Mouse (Mus musculus): ENCODE results near the gene Slc24a3. TPM values are rescaled to one million over a fixed set of nuclear protein-coding genes. Genes with fewer than 3 reads are reported as not detected.

The Slc24a3 gene
- polyA plus RNA-seq, 1 experiment from 2014 or later, result 0.57 TPM

DNA sequence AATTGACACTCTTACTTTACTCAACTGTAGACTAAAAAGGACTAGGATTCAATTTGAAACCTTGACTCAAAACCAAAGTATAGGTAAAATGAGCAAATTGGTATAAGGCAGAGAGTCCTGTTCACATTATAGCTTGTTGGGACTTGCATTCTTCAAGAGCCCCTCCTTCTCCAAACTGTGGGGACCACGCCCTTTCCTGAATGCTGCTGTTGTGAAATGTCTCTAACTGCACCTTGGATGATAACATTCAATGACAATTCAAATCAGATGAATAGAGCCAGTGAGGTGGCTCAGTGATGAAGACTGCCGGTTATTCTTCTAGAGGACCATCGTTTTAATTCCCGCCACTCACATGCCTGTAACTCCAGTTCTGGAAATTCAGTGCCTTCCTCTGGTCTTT is 78.8 kb downstream of the Slc24a3 start:
- ATAC-seq (ENCODE audit: insufficient number of reproducible peaks, low FRiP score, low TSS enrichment, low read depth), result no peak
- Histone ChIP-seq H3K4me3 (ENCODE audit: low read depth, low read length) (no peak overlapping the region), H3K36me3 (ENCODE audit: control insufficient read depth, insufficient read depth, low read length) (no peaks in the 10 kb centered on the region), H3K9ac (ENCODE audit: low read length) (no peak overlapping the region), H3K4me2 (ENCODE audit: low read depth, severe bottlenecking) (no peak overlapping the region), H3K4me1 (ENCODE audit: control insufficient read depth, insufficient read depth, low read length) (no peaks in the 10 kb centered on the region), H3K27me3 (ENCODE audit: control insufficient read depth, insufficient read depth, low read length) (no peaks in the 10 kb centered on the region), H3K9me3 (ENCODE audit: control insufficient read depth, low read length) (no peaks in the 10 kb centered on the region), H3K27ac (replicated peaks; ENCODE audit: low read depth, low read length) (no peak overlapping the region)
- 88% methylated on average over 4 of the region's 4 CpGs for WGBS
- DNase-seq (ENCODE audit: low spot score), result no peak

- Histone ChIP-seq H3K4me2 (ENCODE audit: low read depth, severe bottlenecking) (no peak overlapping the region), H3K9me3 (ENCODE audit: control insufficient read depth, low read length) (no peaks in the 10 kb centered on the region), H3K9ac (ENCODE audit: low read length) (no peak overlapping the region), H3K27ac (replicated peaks; ENCODE audit: low read depth, low read length) (no peak overlapping the region), H3K4me3 (ENCODE audit: low read depth, low read length) (no peak overlapping the region), H3K27me3 (ENCODE audit: control insufficient read depth, insufficient read depth, low read length) (no peaks in the 10 kb centered on the region), H3K36me3 (ENCODE audit: control insufficient read depth, insufficient read depth, low read length) (no peaks in the 10 kb centered on the region), H3K4me1 (ENCODE audit: control insufficient read depth, insufficient read depth, low read length) (no peaks in the 10 kb centered on the region)
- DNase-seq (ENCODE audit: low spot score), result no peak
- no peak for ATAC-seq (ENCODE audit: insufficient number of reproducible peaks, low FRiP score, low TSS enrichment, low read depth)
- 92% methylated on average over 3 of the region's 3 CpGs for whole genome bisulfite sequencing
These were observed 80.6 kb downstream of the Slc24a3 start for GRCm38 (mm10) chr2:145248185-145248584.

DNA sequence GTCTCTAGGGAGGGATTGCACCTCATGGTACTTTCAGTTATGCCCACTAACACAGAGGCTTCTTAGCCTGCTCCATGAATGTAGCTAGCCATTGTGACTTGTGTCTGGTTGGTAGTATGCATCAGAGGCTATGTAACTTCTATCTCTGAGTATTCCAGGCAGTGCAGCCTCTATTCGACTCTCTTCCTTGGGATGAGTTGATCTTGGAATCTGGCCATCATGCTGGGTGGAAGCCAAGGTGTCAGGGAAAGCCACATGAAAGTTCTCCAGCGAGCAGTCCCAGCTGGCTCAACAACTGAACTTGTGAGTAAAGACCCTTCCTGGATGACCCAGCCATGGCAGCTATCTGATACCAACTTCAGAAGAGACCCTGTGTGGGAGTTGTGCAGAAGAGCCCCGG is 89.8 kb downstream of the Slc24a3 start:
- Histone ChIP-seq H3K4me3 (ENCODE audit: low read depth, low read length) (no peak overlapping the region), H3K27me3 (ENCODE audit: control insufficient read depth, insufficient read depth, low read length) (no peaks in the 10 kb centered on the region), H3K9me3 (ENCODE audit: control insufficient read depth, low read length) (no peaks in the 10 kb centered on the region), H3K9ac (ENCODE audit: low read length) (no peak overlapping the region), H3K4me2 (ENCODE audit: low read depth, severe bottlenecking) (no peak overlapping the region), H3K4me1 (ENCODE audit: control insufficient read depth, insufficient read depth, low read length) (no peaks in the 10 kb centered on the region), H3K36me3 (ENCODE audit: control insufficient read depth, insufficient read depth, low read length) (no peaks in the 10 kb centered on the region), H3K27ac (replicated peaks; ENCODE audit: low read depth, low read length) (no peak overlapping the region)
- DNase-seq (ENCODE audit: low spot score), result no peak
- 84% methylated on average over 3 of the region's 3 CpGs for WGBS
- no peak for ATAC-seq (ENCODE audit: insufficient number of reproducible peaks, low FRiP score, low TSS enrichment, low read depth)

DNA sequence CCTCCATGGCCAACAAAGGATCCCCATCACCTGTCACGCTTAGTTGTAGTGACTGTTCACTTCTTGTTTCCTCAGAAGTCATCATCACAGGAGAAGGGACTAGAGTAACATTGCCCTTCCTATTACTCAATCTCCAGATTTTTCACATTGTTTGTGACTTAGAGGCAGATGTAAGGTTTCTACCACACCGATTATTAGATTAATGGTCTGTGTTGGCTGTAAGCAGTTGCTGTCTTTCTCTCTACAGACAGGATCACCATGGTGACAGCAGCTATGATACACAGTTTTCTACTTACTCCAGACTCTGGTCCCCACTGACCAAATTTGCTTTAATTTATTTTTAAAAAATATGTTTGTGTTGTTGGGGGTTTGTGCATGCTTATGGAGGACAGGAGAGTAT is 90.3 kb downstream of the Slc24a3 start:
- H3K36me3 ChIP-seq (ENCODE audit: control insufficient read depth, insufficient read depth, low read length), result no peaks in the 10 kb centered on the region
- H3K4me1 ChIP-seq (ENCODE audit: control insufficient read depth, insufficient read depth, low read length), result no peaks in the 10 kb centered on the region
- H3K9me3 ChIP-seq (ENCODE audit: control insufficient read depth, low read length), result no peaks in the 10 kb centered on the region
- H3K4me2 ChIP-seq (ENCODE audit: low read depth, severe bottlenecking), result no peak overlapping the region
- no peak overlapping the region for H3K27ac ChIP-seq (replicated peaks; ENCODE audit: low read depth, low read length)
- WGBS, result 91% methylated on average over 2 of the region's 2 CpGs
- DNase-seq (ENCODE audit: low spot score) (no peak), ATAC-seq (ENCODE audit: insufficient number of reproducible peaks, low FRiP score, low TSS enrichment, low read depth) (no peak)
- no peak overlapping the region for H3K4me3 ChIP-seq (ENCODE audit: low read depth, low read length)
- H3K27me3 ChIP-seq (ENCODE audit: control insufficient read depth, insufficient read depth, low read length), result no peaks in the 10 kb centered on the region
- no peak overlapping the region for H3K9ac ChIP-seq (ENCODE audit: low read length)

DNA sequence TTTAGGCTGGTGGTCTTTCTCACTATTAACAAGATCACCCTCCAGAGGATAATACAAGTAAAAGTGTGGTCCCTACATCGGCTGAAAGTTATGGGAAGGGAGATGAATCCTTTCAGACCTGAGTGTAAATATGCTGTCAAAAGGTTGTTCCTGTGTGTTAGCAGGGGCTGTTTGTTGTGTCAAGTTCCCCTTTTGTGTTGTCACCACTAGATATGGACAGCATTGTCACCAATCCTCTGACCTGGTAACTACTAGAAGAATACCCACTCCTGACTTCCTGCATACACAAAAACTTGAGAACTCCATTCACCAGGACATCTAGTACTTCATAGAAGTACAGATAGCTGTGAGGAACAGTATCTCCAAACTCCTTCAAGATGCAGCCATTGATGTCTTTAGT is 93.0 kb downstream of the Slc24a3 start:
- Histone ChIP-seq H3K9ac (ENCODE audit: low read length) (no peak overlapping the region), H3K36me3 (ENCODE audit: control insufficient read depth, insufficient read depth, low read length) (no peaks in the 10 kb centered on the region), H3K27ac (replicated peaks; ENCODE audit: low read depth, low read length) (no peak overlapping the region), H3K27me3 (ENCODE audit: control insufficient read depth, insufficient read depth, low read length) (no peaks in the 10 kb centered on the region), H3K9me3 (ENCODE audit: control insufficient read depth, low read length) (no peaks in the 10 kb centered on the region), H3K4me3 (ENCODE audit: low read depth, low read length) (no peak overlapping the region), H3K4me1 (ENCODE audit: control insufficient read depth, insufficient read depth, low read length) (no peaks in the 10 kb centered on the region), H3K4me2 (ENCODE audit: low read depth, severe bottlenecking) (no peak overlapping the region)
- ATAC-seq (ENCODE audit: insufficient number of reproducible peaks, low FRiP score, low TSS enrichment, low read depth), result no peak
- no peak for DNase-seq (ENCODE audit: low spot score)
- 94% methylated on average over 1 of the region's 1 CpGs for WGBS

- H3K27me3 ChIP-seq (ENCODE audit: control insufficient read depth, insufficient read depth, low read length), result no peaks in the 10 kb centered on the region
- ATAC-seq (ENCODE audit: insufficient number of reproducible peaks, low FRiP score, low TSS enrichment, low read depth) (no peak), DNase-seq (ENCODE audit: low spot score) (no peak)
- no peak overlapping the region for H3K9ac ChIP-seq (ENCODE audit: low read length)
- 96% methylated on average over 1 of the region's 1 CpGs for WGBS
- H3K27ac ChIP-seq (replicated peaks; ENCODE audit: low read depth, low read length), result no peak overlapping the region
- H3K36me3 ChIP-seq (ENCODE audit: control insufficient read depth, insufficient read depth, low read length), result no peaks in the 10 kb centered on the region
- H3K4me3 ChIP-seq (ENCODE audit: low read depth, low read length), result no peak overlapping the region
- H3K4me2 ChIP-seq (ENCODE audit: low read depth, severe bottlenecking), result no peak overlapping the region
- no peaks in the 10 kb centered on the region for H3K4me1 ChIP-seq (ENCODE audit: control insufficient read depth, insufficient read depth, low read length)
- no peaks in the 10 kb centered on the region for H3K9me3 ChIP-seq (ENCODE audit: control insufficient read depth, low read length)
These were observed 94.6 kb downstream of the Slc24a3 start for GRCm38 (mm10) chr2:145262153-145262552.

- ATAC-seq (ENCODE audit: insufficient number of reproducible peaks, low FRiP score, low TSS enrichment, low read depth) (no peak), DNase-seq (ENCODE audit: low spot score) (no peak)
- Histone ChIP-seq H3K36me3 (ENCODE audit: control insufficient read depth, insufficient read depth, low read length) (no peaks in the 10 kb centered on the region), H3K4me1 (ENCODE audit: control insufficient read depth, insufficient read depth, low read length) (no peaks in the 10 kb centered on the region), H3K9ac (ENCODE audit: low read length) (no peak overlapping the region), H3K4me2 (ENCODE audit: low read depth, severe bottlenecking) (no peak overlapping the region), H3K27ac (replicated peaks; ENCODE audit: low read depth, low read length) (no peak overlapping the region), H3K27me3 (ENCODE audit: control insufficient read depth, insufficient read depth, low read length) (no peaks in the 10 kb centered on the region), H3K9me3 (ENCODE audit: control insufficient read depth, low read length) (no peaks in the 10 kb centered on the region), H3K4me3 (ENCODE audit: low read depth, low read length) (no peak overlapping the region)
- WGBS, result 55% methylated on average over 1 of the region's 1 CpGs
These were observed 99.2 kb downstream of the Slc24a3 start for GRCm38 (mm10) chr2:145266723-145267122.

DNA sequence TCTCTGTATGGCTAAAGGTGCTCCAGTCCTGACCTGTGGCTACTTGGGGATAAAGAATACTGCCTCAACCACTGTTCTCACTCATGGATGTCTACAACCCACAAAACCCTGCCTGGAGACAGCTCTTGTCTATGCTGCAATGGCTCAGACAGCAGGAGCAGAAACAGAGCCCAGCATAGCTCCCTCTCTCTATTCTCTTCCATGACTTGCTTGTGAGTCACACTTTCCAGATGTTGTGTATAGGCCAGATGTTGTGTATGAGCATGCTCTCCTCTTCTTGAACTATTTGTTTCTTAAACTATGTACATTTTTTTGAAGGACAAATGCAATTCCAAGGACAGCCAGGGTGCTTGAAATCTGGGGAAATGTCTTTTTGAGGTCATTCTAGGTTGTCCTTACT is 101.4 kb downstream of the Slc24a3 start:
- H3K4me3 ChIP-seq (ENCODE audit: low read depth, low read length), result no peak overlapping the region
- no peak overlapping the region for H3K9ac ChIP-seq (ENCODE audit: low read length)
- H3K36me3 ChIP-seq (ENCODE audit: control insufficient read depth, insufficient read depth, low read length), result no peaks in the 10 kb centered on the region
- H3K27me3 ChIP-seq (ENCODE audit: control insufficient read depth, insufficient read depth, low read length), result no peaks in the 10 kb centered on the region
- DNase-seq (ENCODE audit: low spot score), result no peak
- ATAC-seq (ENCODE audit: insufficient number of reproducible peaks, low FRiP score, low TSS enrichment, low read depth), result no peak
- no peak overlapping the region for H3K27ac ChIP-seq (replicated peaks; ENCODE audit: low read depth, low read length)
- no peak overlapping the region for H3K4me2 ChIP-seq (ENCODE audit: low read depth, severe bottlenecking)
- no peaks in the 10 kb centered on the region for H3K9me3 ChIP-seq (ENCODE audit: control insufficient read depth, low read length)
- no peaks in the 10 kb centered on the region for H3K4me1 ChIP-seq (ENCODE audit: control insufficient read depth, insufficient read depth, low read length)

- ATAC-seq (ENCODE audit: insufficient number of reproducible peaks, low FRiP score, low TSS enrichment, low read depth), result no peak
These were observed 101.9 kb downstream of the Slc24a3 start for GRCm38 (mm10) chr2:145269410-145269809.

More at GRCm38 (mm10) chr2:145269410-145269809, 101.9 kb downstream of the Slc24a3 start:
- WGBS, result 87% methylated on average over 4 of the region's 4 CpGs
- Histone ChIP-seq H3K9me3 (ENCODE audit: control insufficient read depth, low read length) (no peaks in the 10 kb centered on the region), H3K4me2 (ENCODE audit: low read depth, severe bottlenecking) (no peak overlapping the region), H3K27me3 (ENCODE audit: control insufficient read depth, insufficient read depth, low read length) (no peaks in the 10 kb centered on the region), H3K36me3 (ENCODE audit: control insufficient read depth, insufficient read depth, low read length) (no peaks in the 10 kb centered on the region), H3K9ac (ENCODE audit: low read length) (no peak overlapping the region), H3K27ac (replicated peaks; ENCODE audit: low read depth, low read length) (no peak overlapping the region), H3K4me3 (ENCODE audit: low read depth, low read length) (no peak overlapping the region), H3K4me1 (ENCODE audit: control insufficient read depth, insufficient read depth, low read length) (no peaks in the 10 kb centered on the region)
- DNase-seq (ENCODE audit: low spot score), result no peak
